In genomic region chr11:80342482-80342881, GRCm38 (mm10) we compare ENCODE assay signal across 14 mouse cellular contexts. TPM values are rescaled to one million over a fixed set of nuclear protein-coding genes. Genes with fewer than 3 reads are reported as not detected.
A peak's percentile ranks its signal among the peaks of the same experiment; 100 is the strongest.
DNase-seq lines count a peak whose midpoint lies in the region; ATAC-seq and TF ChIP-seq lines count a peak whose summit lies in the region.
"Had no signal": no experiment of that assay in that cellular context is flagged by ENCODE, and none has a peak within 500 bp of the region (broad histone marks: within the 10 kb centered on the region; RNA-seq: fewer than 3 reads in every experiment).

No protein-coding gene starts in this region.

- no peaks in the 10 kb centered on the region for H3K9me3 ChIP-seq in forebrain, embryonic 14.5 days (replicated peaks; ENCODE audit: control insufficient read depth, low read length)
- H3K9me3 ChIP-seq in limb, embryonic 12.5 days, result no peaks in the 10 kb centered on the region

- peaks cover 4% of the 10 kb centered on the region for H3K36me3 ChIP-seq in forebrain, embryonic 14.5 days (ENCODE audit: control insufficient read depth, insufficient read depth, low read length)
- no peaks in the 10 kb centered on the region for H3K36me3 ChIP-seq in limb, embryonic 12.5 days

- no peak overlapping the region for H3K4me2 ChIP-seq in forebrain, embryonic 14.5 days (ENCODE audit: low read length)
- H3K4me2 ChIP-seq in limb, embryonic 12.5 days, result no peak overlapping the region

- peak; percentile 19 for DNase-seq in 3T3-L1 (ENCODE audit: low read depth, low spot score)
- DNase-seq in brain, embryonic 14.5 days (ENCODE audit: low read depth), result peak; percentile 66
- DNase-seq in forebrain, embryonic 14.5 days (ENCODE audit: low spot score), result peak; percentile 55
- no peak for DNase-seq in right cerebral cortex, postnatal 14 days
- no peak for DNase-seq in gastrocnemius, adult 18-20 months (ENCODE audit: low spot score)
- no peak for DNase-seq in thymus, adult 18-20 months
- DNase-seq: cerebellum, adult 18-20 months; heart, adult 18-20 months; kidney, postnatal 14 days; left cerebral cortex, postnatal 4 days; liver, postnatal 0 days; lung, postnatal 36 days had no signal

- no peak for ATAC-seq in forebrain, embryonic 14.5 days
- ATAC-seq in limb, embryonic 12.5 days (ENCODE audit: insufficient number of reproducible peaks, insufficient read depth, low FRiP score, low TSS enrichment, low read depth), result peak; percentile 56; the same call in 1 of the 2 replicates
- ATAC-seq: intestine, postnatal 0 days; liver, postnatal 0 days had no signal

- no peak overlapping the region for H3K27ac ChIP-seq in forebrain, embryonic 14.5 days (ENCODE audit: low read depth, low read length)
- H3K27ac ChIP-seq in limb, embryonic 12.5 days, result peak overlapping the region; percentile 26; the same call in 1 of the 2 replicates

- H3K4me3 ChIP-seq in forebrain, embryonic 14.5 days (ENCODE audit: low read depth, low read length), result no peak overlapping the region
- no peak overlapping the region for H3K4me3 ChIP-seq in limb, embryonic 12.5 days (replicated peaks)

- TF ChIP-seq POLR2A in brain, embryonic 14.5 days (IDR thresholded peaks at IDR 0.05; ENCODE audit: borderline replicate concordance, extremely low read depth, insufficient read depth, insufficient read length, poor library complexity, severe bottlenecking), result no peak

- peaks cover 4% of the 10 kb centered on the region; the same call in 1 of the 2 replicates for H3K4me1 ChIP-seq in forebrain, embryonic 14.5 days (ENCODE audit: control insufficient read depth, insufficient read depth, low read length)
- peaks cover 10% of the 10 kb centered on the region for H3K4me1 ChIP-seq in limb, embryonic 12.5 days (replicated peaks)

- H3K9ac ChIP-seq in forebrain, embryonic 14.5 days (ENCODE audit: low read length), result no peak overlapping the region
- H3K9ac ChIP-seq in limb, embryonic 12.5 days (replicated peaks), result no peak overlapping the region
- H3K9ac ChIP-seq: liver, postnatal 0 days had no signal

- no peak for TF ChIP-seq CTCF in brain, embryonic 14.5 days (IDR thresholded peaks at IDR 0.05; ENCODE audit: borderline replicate concordance, extremely low read depth, insufficient read depth, insufficient read length)

- H3K27me3 ChIP-seq in forebrain, embryonic 14.5 days (replicated peaks; ENCODE audit: control insufficient read depth, insufficient read depth, low read length), result no peaks in the 10 kb centered on the region
- no peaks in the 10 kb centered on the region; the same call in 1 of the 2 replicates for H3K27me3 ChIP-seq in limb, embryonic 12.5 days

- 8% methylated on average over 2 of the region's 2 CpGs for WGBS in forebrain, embryonic 14.5 days
- 6% methylated on average over 2 of the region's 2 CpGs for whole genome bisulfite sequencing in limb, embryonic 12.5 days

RNA-seq across cellular contexts. Expression of gene 5730455P16Rik, which starts 35.4 kb away (rescaled TPM):
- polyA plus RNA-seq in brain, embryonic 14.5 days (2012; rRNA removed), result 12.4 and 15.9 TPM in 2 replicates
- polyA plus RNA-seq in forebrain, embryonic 14.5 days (2014; fragmentation: Nextera tagmentation; extraction: Ambion mirVana), result 28.9 and 29.5 TPM in 2 replicates
- polyA plus RNA-seq in limb, embryonic 12.5 days (2016; fragmentation: Nextera tagmentation; extraction: Ambion mirVana), result 26.0 and 29.9 TPM in 2 replicates
- total RNA-seq in gastrocnemius, adult 18-20 months (2021), result 10 to 100 TPM; 34.3 to 35.0 TPM

RNA-seq across cellular contexts. Expression of gene Zfp207, which starts 40.6 kb away (rescaled TPM):
- 259 and 273 TPM in 2 replicates for polyA plus RNA-seq in brain, embryonic 14.5 days (2012; rRNA removed)
- 302 and 305 TPM in 2 replicates for polyA plus RNA-seq in forebrain, embryonic 14.5 days (2014; fragmentation: Nextera tagmentation; extraction: Ambion mirVana)
- 287 and 289 TPM in 2 replicates for polyA plus RNA-seq in limb, embryonic 12.5 days (2016; fragmentation: Nextera tagmentation; extraction: Ambion mirVana)
- total RNA-seq in gastrocnemius, adult 18-20 months (2021), result 10 to 100 TPM; 55.4 to 55.5 TPM

RNA-seq across cellular contexts. Expression of gene Rhbdl3, which starts 41.8 kb away (rescaled TPM):
- 19.6 and 23.4 TPM in 2 replicates for polyA plus RNA-seq in brain, embryonic 14.5 days (2012; rRNA removed)
- 10.9 and 11.8 TPM in 2 replicates for polyA plus RNA-seq in forebrain, embryonic 14.5 days (2014; fragmentation: Nextera tagmentation; extraction: Ambion mirVana)
- polyA plus RNA-seq in limb, embryonic 12.5 days (2016; fragmentation: Nextera tagmentation; extraction: Ambion mirVana), result 2.0 and 3.4 TPM in 2 replicates
- 1 to 10 TPM; 4.2 to 5.1 TPM for total RNA-seq in gastrocnemius, adult 18-20 months (2021)

Comparison
In these comparisons a context has a peak if more than half of its experiments do, and no peak if none do; other contexts are left out.
1. DNase-seq: peak in 3T3-L1 (single experiment), brain, embryonic 14.5 days (single experiment) and forebrain, embryonic 14.5 days (single experiment); none in right cerebral cortex, postnatal 14 days (single experiment), gastrocnemius, adult 18-20 months (single experiment) and thymus, adult 18-20 months (0 of 2).